Mouse (Mus musculus): ENCODE measurements around the gene Scrn3. TPM values are rescaled to one million over a fixed set of nuclear protein-coding genes. Genes with fewer than 3 reads are reported as not detected.

Gene Scrn3
- polyA plus RNA-seq, 1 experiment from 2014 or later, result 15.9 TPM

DNA sequence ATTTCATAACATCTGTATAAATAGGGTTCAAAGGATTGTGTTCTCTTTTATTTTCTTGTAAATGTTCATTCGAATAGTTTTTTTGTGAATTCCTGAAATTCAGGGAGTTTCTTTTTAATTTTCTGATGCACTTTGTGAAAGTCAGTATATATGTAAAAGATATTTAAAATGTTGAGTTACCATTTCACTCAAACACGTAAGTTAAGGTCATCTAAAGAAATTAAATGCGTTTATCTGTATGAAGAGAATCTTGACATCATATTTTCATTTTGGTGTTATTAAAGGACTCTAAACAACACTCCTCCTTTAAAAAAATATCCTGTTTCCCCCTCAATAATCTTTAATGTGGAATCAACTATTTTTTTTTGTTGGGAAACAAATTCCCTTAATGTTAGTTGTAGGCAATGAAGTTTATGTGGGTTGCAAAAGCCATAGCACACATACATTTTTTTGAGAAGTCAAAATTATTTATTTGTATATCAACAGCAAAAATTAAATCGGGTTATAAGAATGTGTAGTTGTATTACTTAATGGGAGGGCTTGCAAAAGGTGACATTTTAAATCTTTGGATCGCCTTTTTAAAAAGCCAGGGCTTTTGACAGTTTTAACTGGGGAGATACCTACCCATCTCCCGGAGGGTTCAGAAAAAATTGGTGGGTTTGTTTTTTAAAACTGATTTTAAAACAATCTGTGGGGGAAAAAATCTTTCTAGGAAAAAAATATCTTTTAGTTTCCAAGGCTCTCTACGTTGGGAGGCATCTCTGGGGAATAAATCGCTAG, 37.0 kb upstream of the Scrn3 start:
- Histone ChIP-seq H3K4me3 (replicated peaks; ENCODE audit: low read depth, low read length) (no peak overlapping the region), H3K4me1 (replicated peaks; ENCODE audit: insufficient read depth, low read length) (peaks cover 30% of the 10 kb centered on the region), H3K9ac (ENCODE audit: low read depth, low read length) (no peak overlapping the region), H3K36me3 (ENCODE audit: insufficient read depth, low read length) (no peaks in the 10 kb centered on the region), H3K27ac (no peak overlapping the region), H3K9me3 (replicated peaks; ENCODE audit: low read length) (no peaks in the 10 kb centered on the region), H3K4me2 (ENCODE audit: low read length) (no peak overlapping the region), H3K27me3 (ENCODE audit: insufficient read depth, low read length) (peaks cover 63% of the 10 kb centered on the region)
- TF ChIP-seq CTCF (IDR thresholded peaks at IDR 0.05; ENCODE audit: low read depth), result no peak
- 12% methylated on average over 8 of the region's 8 CpGs for WGBS
- DNase-seq (ENCODE audit: low spot score), result peak; percentile 51
- ATAC-seq (replicated peaks; ENCODE audit: low FRiP score, low read depth), result no peak

GRCm38 (mm10) chr2:73276141-73276571, 36.2 kb upstream of the Scrn3 start:
- peaks cover 32% of the 10 kb centered on the region for H3K4me1 ChIP-seq (replicated peaks; ENCODE audit: insufficient read depth, low read length)
- no peak overlapping the region for H3K4me3 ChIP-seq (replicated peaks; ENCODE audit: low read depth, low read length)
- TF ChIP-seq CTCF (IDR thresholded peaks at IDR 0.05; ENCODE audit: low read depth), result no peak
- H3K9me3 ChIP-seq (replicated peaks; ENCODE audit: low read length), result no peaks in the 10 kb centered on the region
- no peaks in the 10 kb centered on the region for H3K36me3 ChIP-seq (ENCODE audit: insufficient read depth, low read length)
- WGBS, result 1% methylated on average over 6 of the region's 6 CpGs
- ATAC-seq (replicated peaks; ENCODE audit: low FRiP score, low read depth) (no peak), DNase-seq (ENCODE audit: low spot score) (peak; percentile 45)
- no peak overlapping the region for H3K27ac ChIP-seq
- no peak overlapping the region for H3K4me2 ChIP-seq (ENCODE audit: low read length)
- no peak overlapping the region for H3K9ac ChIP-seq (ENCODE audit: low read depth, low read length)
- H3K27me3 ChIP-seq (ENCODE audit: insufficient read depth, low read length), result peaks cover 58% of the 10 kb centered on the region

- ATAC-seq (replicated peaks; ENCODE audit: low FRiP score, low read depth) (no peak), DNase-seq (ENCODE audit: low spot score) (no peak)
- H3K4me3 ChIP-seq (replicated peaks; ENCODE audit: low read depth, low read length), result peak overlapping the region; percentile 3; the same call in 1 of the 2 replicates
- peaks cover 30% of the 10 kb centered on the region for H3K4me1 ChIP-seq (replicated peaks; ENCODE audit: insufficient read depth, low read length)
- H3K9me3 ChIP-seq (replicated peaks; ENCODE audit: low read length), result no peaks in the 10 kb centered on the region
- no peaks in the 10 kb centered on the region for H3K36me3 ChIP-seq (ENCODE audit: insufficient read depth, low read length)
- no peak for TF ChIP-seq CTCF (IDR thresholded peaks at IDR 0.05; ENCODE audit: low read depth)
- no peak overlapping the region for H3K4me2 ChIP-seq (ENCODE audit: low read length)
- H3K27me3 ChIP-seq (ENCODE audit: insufficient read depth, low read length), result peaks cover 55% of the 10 kb centered on the region
- 2% methylated on average over 38 of the region's 38 CpGs for WGBS
- no peak overlapping the region for H3K9ac ChIP-seq (ENCODE audit: low read depth, low read length)
- H3K27ac ChIP-seq, result no peak overlapping the region
Observed at GRCm38 (mm10) chr2:73277021-73277708, 35.2 kb upstream of the Scrn3 start.

- Histone ChIP-seq H3K4me1 (replicated peaks; ENCODE audit: insufficient read depth, low read length) (peaks cover 26% of the 10 kb centered on the region), H3K27me3 (ENCODE audit: insufficient read depth, low read length) (peaks cover 52% of the 10 kb centered on the region)
Observed at GRCm38 (mm10) chr2:73277709-73278075, 34.7 kb upstream of the Scrn3 start.

DNA sequence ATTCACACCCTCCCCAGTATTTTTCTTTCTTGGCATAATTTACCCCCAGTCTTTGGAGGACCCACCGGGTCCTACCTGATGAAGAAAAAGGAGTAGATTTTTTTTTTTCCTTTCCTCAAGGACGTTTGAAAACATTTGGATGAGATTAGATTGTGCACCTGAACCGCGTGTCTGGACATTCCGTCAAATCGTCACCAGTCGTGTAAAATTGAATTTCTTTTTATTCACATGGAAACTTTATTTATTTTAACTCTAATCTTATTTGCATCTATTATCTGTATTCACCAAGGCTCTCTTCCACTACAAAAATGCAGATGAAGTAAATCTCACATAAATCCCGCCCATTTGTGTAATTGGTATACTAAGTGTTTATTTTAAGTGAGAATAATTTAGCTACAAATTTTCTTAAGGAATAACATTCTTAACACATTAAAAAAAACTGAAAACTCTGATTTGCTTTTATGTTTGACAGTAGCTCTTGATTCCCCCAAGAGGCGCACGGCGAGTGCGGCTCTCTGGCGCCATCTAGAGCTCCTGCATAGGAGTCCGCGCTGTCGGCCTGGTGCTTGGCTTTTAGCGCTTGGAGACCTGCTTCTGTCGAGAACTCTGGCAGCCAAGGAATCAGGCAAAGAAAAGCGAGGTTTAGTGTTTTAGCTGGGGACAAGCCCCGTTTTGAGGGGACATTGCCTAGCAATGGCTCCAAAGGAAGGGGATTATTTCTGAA, 34.1 kb upstream of the Scrn3 start:
- ATAC-seq (replicated peaks; ENCODE audit: low FRiP score, low read depth) (peak; percentile 70; the same call in 1 of the 2 replicates), DNase-seq (ENCODE audit: low spot score) (peak; percentile 94)
- H3K36me3 ChIP-seq (ENCODE audit: insufficient read depth, low read length), result no peaks in the 10 kb centered on the region
- no peak overlapping the region for H3K9ac ChIP-seq (ENCODE audit: low read depth, low read length)
- peaks cover 47% of the 10 kb centered on the region for H3K27me3 ChIP-seq (ENCODE audit: insufficient read depth, low read length)
- no peaks in the 10 kb centered on the region for H3K9me3 ChIP-seq (replicated peaks; ENCODE audit: low read length)
- no peak overlapping the region; the same call in 1 of the 2 replicates for H3K4me3 ChIP-seq (replicated peaks; ENCODE audit: low read depth, low read length)
- peak; percentile 94 for TF ChIP-seq CTCF (IDR thresholded peaks at IDR 0.05; ENCODE audit: low read depth)
- no peak overlapping the region for H3K27ac ChIP-seq
- 3% methylated on average over 20 of the region's 20 CpGs for WGBS
- H3K4me2 ChIP-seq (ENCODE audit: low read length), result peak overlapping the region; percentile 28; the same call in 1 of the 2 replicates
- peaks cover 20% of the 10 kb centered on the region for H3K4me1 ChIP-seq (replicated peaks; ENCODE audit: insufficient read depth, low read length)

More at GRCm38 (mm10) chr2:73277709-73278075, 34.7 kb upstream of the Scrn3 start:
- Histone ChIP-seq H3K9ac (ENCODE audit: low read depth, low read length) (no peak overlapping the region), H3K4me3 (replicated peaks; ENCODE audit: low read depth, low read length) (no peak overlapping the region), H3K36me3 (ENCODE audit: insufficient read depth, low read length) (no peaks in the 10 kb centered on the region), H3K4me2 (ENCODE audit: low read length) (no peak overlapping the region), H3K27ac (no peak overlapping the region), H3K9me3 (replicated peaks; ENCODE audit: low read length) (no peaks in the 10 kb centered on the region)
- no peak for TF ChIP-seq CTCF (IDR thresholded peaks at IDR 0.05; ENCODE audit: low read depth)
- 4% methylated on average over 18 of the region's 18 CpGs for WGBS
- no peak for DNase-seq (ENCODE audit: low spot score)
- ATAC-seq (replicated peaks; ENCODE audit: low FRiP score, low read depth), result no peak

DNA sequence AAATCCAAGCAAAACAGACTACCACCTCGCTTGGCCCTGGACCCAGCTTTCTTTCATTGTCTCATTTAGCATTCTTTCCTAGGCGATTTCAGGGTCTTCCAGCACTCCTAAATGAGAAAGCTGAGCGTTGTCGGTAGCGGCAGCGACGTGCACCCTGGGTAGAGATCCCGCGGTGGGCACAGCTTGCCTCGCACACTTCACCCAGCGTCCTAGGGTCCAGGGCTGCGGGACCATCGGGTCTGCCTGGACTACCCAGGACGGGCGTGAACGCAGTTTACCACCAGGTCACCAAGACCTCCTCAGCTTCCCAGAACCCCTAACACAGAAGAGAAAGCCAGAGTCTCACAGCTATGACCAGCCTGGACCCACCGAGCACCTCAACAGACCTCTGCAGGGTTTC, 33.5 kb upstream of the Scrn3 start:
- TF ChIP-seq CTCF (IDR thresholded peaks at IDR 0.05; ENCODE audit: low read depth), result no peak
- no peak overlapping the region for H3K9ac ChIP-seq (ENCODE audit: low read depth, low read length)
- H3K27me3 ChIP-seq (ENCODE audit: insufficient read depth, low read length), result peaks cover 41% of the 10 kb centered on the region
- H3K4me1 ChIP-seq (replicated peaks; ENCODE audit: insufficient read depth, low read length), result peaks cover 14% of the 10 kb centered on the region
- no peak overlapping the region; the same call in 1 of the 2 replicates for H3K4me3 ChIP-seq (replicated peaks; ENCODE audit: low read depth, low read length)
- H3K27ac ChIP-seq, result no peak overlapping the region
- no peak; the same call in 1 of the 2 replicates for ATAC-seq (replicated peaks; ENCODE audit: low FRiP score, low read depth)
- no peak for DNase-seq (ENCODE audit: low spot score)
- no peaks in the 10 kb centered on the region for H3K9me3 ChIP-seq (replicated peaks; ENCODE audit: low read length)
- no peaks in the 10 kb centered on the region for H3K36me3 ChIP-seq (ENCODE audit: insufficient read depth, low read length)
- WGBS, result 2% methylated on average over 17 of the region's 17 CpGs
- peak overlapping the region; percentile 28; the same call in 1 of the 2 replicates for H3K4me2 ChIP-seq (ENCODE audit: low read length)
